Mouse (Mus musculus) cerebellum, postnatal 14 days (tissue): Measurements from ENCODE around the gene Slc2a5.

Experiments used
- DNase-seq, 2 experiments: peaks; one replicate each; pipeline ENCODE4 v3.0.0; 2021; ENCODE audit warnings: mixed read lengths in 2 of 2

Slc2a5 gene

GRCm38 (mm10) chr4:150105671-150106070 is 13.4 kb upstream of the Slc2a5 start:
- no peak for DNase-seq

- no peak for DNase-seq
Measured at GRCm38 (mm10) chr4:150106637-150107036, 12.4 kb upstream of the Slc2a5 start.

- DNase-seq = peak; percentile 59 to 63
Measured at GRCm38 (mm10) chr4:150109636-150110035, 9.4 kb upstream of the Slc2a5 start.

- DNase-seq = no peak
Measured at GRCm38 (mm10) chr4:150110373-150110772, 8.7 kb upstream of the Slc2a5 start.

- DNase-seq = peak; percentile 89 to 93
Measured at GRCm38 (mm10) chr4:150112867-150113266, 6.2 kb upstream of the Slc2a5 start.

- DNase-seq = no peak
Measured at GRCm38 (mm10) chr4:150114505-150115061, 4.5 kb upstream of the Slc2a5 start.

GRCm38 (mm10) chr4:150117311-150117710 is 1.8 kb upstream of the Slc2a5 start:
- DNase-seq = no peak

- DNase-seq = no peak
Measured at GRCm38 (mm10) chr4:150118163-150118562, 920 bp upstream of the Slc2a5 start.

- no peak for DNase-seq
Measured at GRCm38 (mm10) chr4:150119640-150120039, 557 bp downstream of the Slc2a5 start.

GRCm38 (mm10) chr4:150120173-150120833 is 1.2 kb downstream of the Slc2a5 start:
- DNase-seq = no peak

GRCm38 (mm10) chr4:150121430-150121829 is 2.3 kb downstream of the Slc2a5 start:
- DNase-seq = no peak

- no peak for DNase-seq
Measured at GRCm38 (mm10) chr4:150122476-150122875, 3.4 kb downstream of the Slc2a5 start.

GRCm38 (mm10) chr4:150126373-150126772 is 7.3 kb downstream of the Slc2a5 start:
- no peak for DNase-seq

- no peak for DNase-seq
Measured at GRCm38 (mm10) chr4:150127894-150128293, 8.8 kb downstream of the Slc2a5 start.

GRCm38 (mm10) chr4:150128571-150128970 is 9.5 kb downstream of the Slc2a5 start:
- peak; percentile 54 for DNase-seq

GRCm38 (mm10) chr4:150130661-150131060 is 11.6 kb downstream of the Slc2a5 start:
- DNase-seq = no peak

GRCm38 (mm10) chr4:150132692-150133271 is 13.7 kb downstream of the Slc2a5 start:
- DNase-seq = no peak

GRCm38 (mm10) chr4:150135254-150135653 is 16.2 kb downstream of the Slc2a5 start:
- DNase-seq = no peak

- peak; percentile 88 to 93 for DNase-seq
Measured at GRCm38 (mm10) chr4:150136693-150137092, 17.6 kb downstream of the Slc2a5 start.

- no peak for DNase-seq
Measured at GRCm38 (mm10) chr4:150137368-150138083, 18.4 kb downstream of the Slc2a5 start.

GRCm38 (mm10) chr4:150138084-150138543 is 19.0 kb downstream of the Slc2a5 start:
- DNase-seq = peak; percentile 59 to 66

- no peak for DNase-seq
Measured at GRCm38 (mm10) chr4:150139090-150139489, 20.0 kb downstream of the Slc2a5 start.

- peak in 1 of 2 experiments; percentile 51 for DNase-seq
Measured at GRCm38 (mm10) chr4:150140346-150140745, 21.3 kb downstream of the Slc2a5 start.

GRCm38 (mm10) chr4:150144242-150144641 is 25.2 kb downstream of the Slc2a5 start:
- DNase-seq = no peak
